Mouse (Mus musculus): ENCODE measurements around the gene Atxn10.
A peak's percentile ranks its signal among the peaks of the same experiment; 100 is the strongest.

The Atxn10 gene

GRCm38 (mm10) chr15:85469401-85469800, 133.4 kb downstream of the Atxn10 start:
- DNase-seq (ENCODE audit: low read depth, low spot score), result no peak

DNA sequence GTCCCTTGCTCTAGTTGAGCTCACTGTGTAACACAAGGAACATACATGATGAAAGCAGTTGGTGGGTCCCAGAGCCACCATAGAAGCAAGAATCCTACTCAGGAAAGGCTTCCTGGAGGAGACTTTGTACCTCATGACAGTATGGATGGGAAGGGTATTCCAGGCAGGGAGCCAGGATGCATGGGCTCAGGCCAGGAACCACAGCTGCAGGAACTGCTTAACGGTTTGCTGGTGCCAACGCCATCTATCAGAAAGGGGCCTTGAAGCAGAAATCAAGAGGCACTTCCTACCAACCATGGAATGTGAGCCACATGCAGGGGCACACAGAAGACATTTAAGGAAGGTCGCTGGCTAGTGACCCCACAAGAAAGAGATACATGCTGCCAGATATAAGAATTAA, 138.7 kb downstream of the Atxn10 start:
- DNase-seq (ENCODE audit: low read depth, low spot score), result no peak

DNA sequence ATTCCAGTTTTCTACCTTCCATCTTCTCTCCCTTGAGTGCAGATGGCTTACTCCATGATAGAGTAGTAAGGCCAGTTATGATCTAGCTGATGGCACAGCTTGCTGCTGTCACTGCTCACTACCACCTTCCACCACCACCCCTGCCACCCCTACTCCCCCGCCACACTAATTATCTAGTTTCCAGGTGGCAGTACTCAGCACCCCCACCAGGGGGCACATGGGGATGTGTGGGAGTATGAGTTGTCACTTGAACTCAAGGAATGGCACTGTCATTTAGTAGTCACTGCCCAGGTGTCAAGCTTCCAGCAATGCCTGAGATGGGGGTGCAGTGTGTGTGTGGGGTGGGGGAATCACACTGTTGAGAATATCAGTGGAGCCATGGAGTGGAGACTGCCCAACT, 141.5 kb downstream of the Atxn10 start:
- peak; percentile 83 for DNase-seq (ENCODE audit: low read depth, low spot score)

GRCm38 (mm10) chr15:85479365-85479764, 143.3 kb downstream of the Atxn10 start:
- no peak for DNase-seq (ENCODE audit: low read depth, low spot score)

- DNase-seq (ENCODE audit: low read depth, low spot score), result peak; percentile 27
Observed at GRCm38 (mm10) chr15:85479919-85480318, 143.9 kb downstream of the Atxn10 start.

DNA sequence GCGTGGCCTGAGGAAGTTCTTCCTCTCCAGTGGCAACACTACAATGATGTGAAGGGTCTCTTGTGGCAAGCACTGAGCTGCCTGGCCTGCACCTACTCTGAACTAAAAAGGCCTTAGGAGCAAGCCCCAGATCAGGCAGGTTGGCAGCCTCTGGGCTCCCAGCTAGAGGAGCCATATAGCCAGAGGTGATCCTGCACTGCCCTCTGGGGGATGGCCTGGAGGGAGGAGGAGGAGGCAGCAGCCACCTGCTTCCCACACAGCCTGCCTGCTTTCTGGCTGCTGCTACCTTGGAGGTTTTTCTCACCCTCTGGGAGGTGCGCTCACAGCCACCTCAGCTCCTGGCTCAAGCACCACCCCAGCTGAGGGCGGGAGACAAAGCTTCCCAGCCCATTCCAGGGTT, 144.6 kb downstream of the Atxn10 start:
- DNase-seq (ENCODE audit: low read depth, low spot score), result peak; percentile 36

GRCm38 (mm10) chr15:85488900-85489299, 152.9 kb downstream of the Atxn10 start:
- DNase-seq (ENCODE audit: low read depth, low spot score), result no peak

DNA sequence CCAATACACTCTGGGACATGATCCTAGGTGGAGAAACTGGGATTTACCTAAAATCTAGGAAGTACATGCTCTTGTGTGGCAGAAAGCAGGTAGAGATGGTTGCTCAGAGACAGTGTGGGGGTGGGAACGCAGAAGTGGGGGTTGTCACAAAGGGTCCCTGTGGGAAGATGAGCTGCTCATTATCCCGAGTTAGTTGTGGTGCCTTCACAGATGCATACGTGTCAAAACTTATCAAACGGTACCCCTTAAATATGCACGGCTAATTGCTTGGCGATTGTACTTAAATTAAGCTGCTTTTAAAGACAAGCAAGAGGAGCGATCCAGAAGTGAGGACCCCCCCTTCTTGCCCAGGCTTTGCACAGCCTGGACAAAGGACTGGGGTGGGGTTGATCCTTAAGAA, 153.7 kb downstream of the Atxn10 start:
- DNase-seq (ENCODE audit: low read depth, low spot score), result no peak

DNA sequence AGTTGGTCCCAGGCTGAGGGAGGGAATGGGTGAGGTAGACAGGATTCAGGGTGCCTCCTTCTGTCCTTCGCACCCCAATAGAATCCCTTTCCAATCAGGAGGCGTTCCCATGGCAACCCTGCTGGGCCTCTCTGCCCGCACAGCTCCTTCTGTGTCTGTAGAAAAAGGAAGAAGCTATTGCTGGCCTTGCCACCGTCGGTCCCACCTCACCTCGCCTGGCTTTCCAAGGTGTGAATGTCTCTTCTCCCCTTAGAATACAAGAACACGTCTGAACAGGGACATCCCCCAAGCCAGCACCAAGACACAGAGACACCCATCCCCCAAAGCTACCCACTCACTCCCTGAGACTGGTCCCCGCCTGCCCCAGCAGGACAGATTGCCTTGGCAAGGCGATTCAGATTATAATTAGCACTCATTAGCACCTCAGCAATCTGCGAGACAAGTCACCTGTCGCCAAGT, 158.1 kb downstream of the Atxn10 start:
- no peak for DNase-seq (ENCODE audit: low read depth, low spot score)

- DNase-seq (ENCODE audit: low read depth, low spot score), result no peak
Observed at GRCm38 (mm10) chr15:85497548-85497947, 161.5 kb downstream of the Atxn10 start.

- DNase-seq (ENCODE audit: low read depth, low spot score), result no peak
Observed at GRCm38 (mm10) chr15:85497981-85498475, 162.0 kb downstream of the Atxn10 start.

DNA sequence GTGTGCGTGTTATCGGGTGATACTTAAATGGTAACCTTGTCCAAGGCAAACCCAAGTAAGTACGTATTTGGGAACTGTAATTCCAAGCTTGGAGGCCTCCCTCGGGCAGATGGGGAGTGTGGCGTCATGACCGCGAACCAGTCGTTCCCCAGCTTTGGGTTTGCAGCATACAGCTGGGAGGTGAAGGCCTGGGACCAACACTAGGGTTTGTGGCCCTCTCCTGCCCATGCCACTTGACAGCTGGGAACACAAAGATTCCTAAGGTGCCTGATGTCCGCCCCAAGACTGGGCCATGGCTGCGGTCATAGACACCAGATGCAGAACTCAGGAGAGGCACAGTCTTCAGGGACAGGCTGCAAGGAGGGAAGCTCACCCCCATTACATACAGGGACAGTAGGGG, 164.2 kb downstream of the Atxn10 start:
- DNase-seq (ENCODE audit: low read depth, low spot score), result no peak

DNA sequence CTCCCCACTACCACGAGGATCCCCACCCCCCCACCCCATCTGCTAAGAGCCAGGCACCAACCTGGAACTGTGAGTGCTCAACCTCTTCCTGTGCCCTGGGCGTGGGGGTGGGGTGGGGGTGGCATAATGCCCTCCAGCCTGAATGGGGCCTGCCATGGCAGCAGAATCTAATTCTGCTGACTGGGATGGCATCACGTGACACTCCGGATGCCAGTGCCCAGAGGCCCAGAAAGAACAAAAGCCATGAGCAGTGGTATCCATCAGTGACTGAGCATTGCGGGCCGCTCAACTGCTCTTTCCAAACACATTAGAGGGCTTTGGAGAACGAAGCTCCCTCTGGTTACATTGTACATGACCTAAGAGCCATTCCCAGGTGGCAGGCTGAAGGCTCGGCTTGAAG, 167.1 kb downstream of the Atxn10 start, which contains the start of gene 7530416G11Rik:
Gene 7530416G11Rik (minus strand): TSS at position 101 of the 400 bp plus-strand sequence.
- no peak for DNase-seq (ENCODE audit: low read depth, low spot score)

- no peak for DNase-seq (ENCODE audit: low read depth, low spot score)
Observed at GRCm38 (mm10) chr15:85505118-85505925, 169.3 kb downstream of the Atxn10 start.

- DNase-seq (ENCODE audit: low read depth, low spot score), result no peak
Observed at GRCm38 (mm10) chr15:85506680-85507079, 170.6 kb downstream of the Atxn10 start.

DNA sequence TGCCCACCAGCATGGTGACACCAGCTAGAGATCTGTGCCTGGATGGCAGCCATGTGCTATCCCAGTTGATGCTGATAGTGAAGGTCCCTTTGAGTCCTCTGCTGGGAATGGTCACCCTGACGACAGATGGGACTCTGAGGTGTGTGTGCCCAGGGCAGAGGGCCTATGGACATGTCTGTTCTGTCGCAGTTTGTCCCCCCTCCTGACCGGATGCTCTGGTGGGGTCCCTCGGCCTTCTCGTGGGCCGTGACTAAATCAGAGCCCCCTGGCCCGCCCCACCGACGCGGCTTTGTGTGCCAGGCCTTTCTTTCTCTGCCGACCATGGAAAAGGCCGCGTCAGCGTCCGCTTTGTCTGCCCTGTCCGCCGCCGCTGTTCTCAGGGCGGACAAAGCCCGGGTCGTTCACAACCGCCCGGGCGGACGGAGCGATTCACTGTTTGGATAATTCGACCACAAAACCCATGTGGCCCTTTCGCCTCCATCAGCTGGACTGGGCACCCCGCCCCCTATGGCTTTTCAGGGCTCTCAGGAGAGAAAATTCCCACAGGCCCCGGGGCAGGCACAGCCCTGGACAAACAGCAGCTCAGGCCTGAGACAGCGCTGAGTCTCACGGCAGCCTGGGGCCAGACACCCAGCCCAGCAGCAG, 171.4 kb downstream of the Atxn10 start:
- DNase-seq (ENCODE audit: low read depth, low spot score), result no peak
